Mouse (Mus musculus) retina, embryonic 14.5 days (tissue): ENCODE data around the gene Olfr205.
"Not testable (repeated sequence)": the region's sequence is repeated elsewhere in the genome, so short reads cannot be mapped to it uniquely, and the experiment has no call there.

Experiments used
- DNase-seq: peaks from one replicate; pipeline ENCODE4 v3.0.0-alpha.2; 2015; ENCODE audit warnings: low spot score

Gene Olfr205

GRCm38 (mm10) chr16:59331038-59331437 lies at the start of gene Olfr205:
Gene Olfr205, minus strand, starts transcription at chr16:59331138.
- no peak for DNase-seq

GRCm38 (mm10) chr16:59363893-59364292 lies 33.0 kb upstream of the Olfr205 start, which contains the start of gene Olfr209:
Gene Olfr209, minus strand, starts transcription at chr16:59363993.
- no peak for DNase-seq

GRCm38 (mm10) chr16:59349146-59349545 lies 18.2 kb upstream of the Olfr205 start, which contains the start of gene Olfr206:
Gene Olfr206, minus strand, starts transcription at chr16:59349246.
- no peak for DNase-seq

- DNase-seq, result not testable (repeated sequence)
These were observed 7.7 kb downstream of the Olfr205 start for GRCm38 (mm10) chr16:59323262-59323661.

GRCm38 (mm10) chr16:59318148-59318547 lies 12.8 kb downstream of the Olfr205 start, which contains the start of gene Olfr204:
Gene Olfr204, minus strand, starts transcription at chr16:59318248.
- DNase-seq, result no peak

- DNase-seq, result no peak
These were observed 32.4 kb downstream of the Olfr205 start, which contains the start of gene Olfr203 for GRCm38 (mm10) chr16:59298581-59298980. Gene Olfr203, plus strand, starts transcription at chr16:59298881.

GRCm38 (mm10) chr16:59287576-59287975 lies 43.4 kb downstream of the Olfr205 start:
- DNase-seq, result not testable (repeated sequence)

- no peak for DNase-seq
These were observed 44.2 kb downstream of the Olfr205 start, which contains the start of gene Olfr202 for GRCm38 (mm10) chr16:59286693-59287092. Gene Olfr202, minus strand, starts transcription at chr16:59286793.

GRCm38 (mm10) chr16:59283476-59283875 lies 47.5 kb downstream of the Olfr205 start:
- no peak for DNase-seq

GRCm38 (mm10) chr16:59280542-59280941 lies 50.4 kb downstream of the Olfr205 start:
- no peak for DNase-seq
